Mouse (Mus musculus): ENCODE results near the gene Nacc2. TPM values are rescaled to one million over a fixed set of nuclear protein-coding genes. Genes with fewer than 3 reads are reported as not detected.
A peak's percentile ranks its signal among the peaks of the same experiment; 100 is the strongest.

Nacc2 gene
- polyA plus RNA-seq, 1 experiment from 2014 or later, result 8.4 TPM

- 76% methylated on average over 7 of the region's 7 CpGs for WGBS
- no peak for DNase-seq (ENCODE audit: low spot score)
- H3K9me3 ChIP-seq, result no peaks in the 10 kb centered on the region
Measured at GRCm38 (mm10) chr2:26146337-26147042, 23.5 kb upstream of the Nacc2 start.

GRCm38 (mm10) chr2:26145113-26145512, 22.1 kb upstream of the Nacc2 start:
- Histone ChIP-seq H3K36me3 (no peaks in the 10 kb centered on the region), H3K27ac (no peak overlapping the region), H3K4me3 (no peak overlapping the region), H3K27me3 (ENCODE audit: insufficient read depth, poor library complexity, severe bottlenecking) (no peaks in the 10 kb centered on the region), H3K9me3 (no peaks in the 10 kb centered on the region), H3K4me1 (replicated peaks) (peaks cover 31% of the 10 kb centered on the region)
- no peak for DNase-seq (ENCODE audit: low spot score)
- WGBS, result 82% methylated on average over 4 of the region's 4 CpGs

More at GRCm38 (mm10) chr2:26146337-26147042, 23.5 kb upstream of the Nacc2 start:
- Histone ChIP-seq H3K4me3 (no peak overlapping the region), H3K27me3 (ENCODE audit: insufficient read depth, poor library complexity, severe bottlenecking) (no peaks in the 10 kb centered on the region), H3K4me1 (replicated peaks) (peaks cover 18% of the 10 kb centered on the region), H3K36me3 (no peaks in the 10 kb centered on the region), H3K27ac (no peak overlapping the region)

- 80% methylated on average over 4 of the region's 4 CpGs for WGBS
- Histone ChIP-seq H3K36me3 (no peaks in the 10 kb centered on the region), H3K27me3 (ENCODE audit: insufficient read depth, poor library complexity, severe bottlenecking) (no peaks in the 10 kb centered on the region), H3K9me3 (no peaks in the 10 kb centered on the region), H3K27ac (0 out of 2 replicates have a peak overlapping the region, but pooled peaks have one; percentile 5), H3K4me1 (replicated peaks) (peaks cover 35% of the 10 kb centered on the region), H3K4me3 (no peak overlapping the region)
- no peak for DNase-seq (ENCODE audit: low spot score)
Measured at GRCm38 (mm10) chr2:26144331-26144730, 21.3 kb upstream of the Nacc2 start.

DNA sequence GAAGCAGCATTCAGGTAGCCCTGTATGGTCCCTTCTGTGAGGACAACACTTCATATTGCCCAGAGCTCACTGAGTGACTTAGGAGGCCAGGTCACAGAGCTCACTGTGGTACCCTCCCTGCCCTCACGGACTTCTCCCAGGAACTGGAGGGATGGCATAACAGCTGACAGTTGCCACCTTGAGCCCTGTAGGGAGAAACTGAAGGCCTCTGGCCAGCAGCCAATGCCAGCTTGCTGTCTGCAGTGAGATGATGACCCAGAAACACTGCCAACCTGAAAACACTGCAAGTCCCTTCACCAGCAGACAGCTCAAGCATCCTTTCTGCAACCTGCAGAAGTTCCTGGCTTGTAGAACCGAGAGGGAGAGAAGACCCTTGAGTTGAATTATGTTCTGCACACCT, 20.5 kb upstream of the Nacc2 start:
- 69% methylated on average over 2 of the region's 2 CpGs for WGBS
- Histone ChIP-seq H3K9me3 (no peaks in the 10 kb centered on the region), H3K36me3 (peaks cover 1% of the 10 kb centered on the region; the same call in 1 of the 2 replicates), H3K27me3 (ENCODE audit: insufficient read depth, poor library complexity, severe bottlenecking) (no peaks in the 10 kb centered on the region), H3K4me3 (no peak overlapping the region), H3K27ac (no peak overlapping the region), H3K4me1 (replicated peaks) (peaks cover 42% of the 10 kb centered on the region)
- no peak for DNase-seq (ENCODE audit: low spot score)

GRCm38 (mm10) chr2:26142986-26143385, 20.0 kb upstream of the Nacc2 start:
- H3K27ac ChIP-seq, result no peak overlapping the region
- H3K27me3 ChIP-seq (ENCODE audit: insufficient read depth, poor library complexity, severe bottlenecking), result no peaks in the 10 kb centered on the region
- H3K4me1 ChIP-seq (replicated peaks), result peaks cover 42% of the 10 kb centered on the region
- no peak overlapping the region for H3K4me3 ChIP-seq
- H3K36me3 ChIP-seq, result peaks cover 7% of the 10 kb centered on the region
- DNase-seq (ENCODE audit: low spot score), result no peak
- no peaks in the 10 kb centered on the region for H3K9me3 ChIP-seq
- 88% methylated on average over 3 of the region's 3 CpGs for WGBS

GRCm38 (mm10) chr2:26141893-26142635, 19.0 kb upstream of the Nacc2 start:
- Histone ChIP-seq H3K27ac (no peak overlapping the region), H3K9me3 (no peaks in the 10 kb centered on the region), H3K4me3 (no peak overlapping the region), H3K4me1 (replicated peaks) (peaks cover 34% of the 10 kb centered on the region), H3K27me3 (ENCODE audit: insufficient read depth, poor library complexity, severe bottlenecking) (no peaks in the 10 kb centered on the region), H3K36me3 (peaks cover 16% of the 10 kb centered on the region)
- WGBS, result 69% methylated on average over 12 of the region's 12 CpGs
- DNase-seq (ENCODE audit: low spot score), result peak; percentile 47

- H3K4me3 ChIP-seq, result peak overlapping the region; percentile 84
- H3K4me1 ChIP-seq (replicated peaks), result peaks cover 33% of the 10 kb centered on the region
- H3K36me3 ChIP-seq, result peaks cover 21% of the 10 kb centered on the region
- H3K27ac ChIP-seq, result peak overlapping the region; percentile 99
- no peaks in the 10 kb centered on the region for H3K9me3 ChIP-seq
- no peaks in the 10 kb centered on the region for H3K27me3 ChIP-seq (ENCODE audit: insufficient read depth, poor library complexity, severe bottlenecking)
- 18% methylated on average over 6 of the region's 6 CpGs for WGBS
- no peak for DNase-seq (ENCODE audit: low spot score)
Measured at GRCm38 (mm10) chr2:26140903-26141302, 17.9 kb upstream of the Nacc2 start.

GRCm38 (mm10) chr2:26140292-26140819, 17.3 kb upstream of the Nacc2 start:
- peak overlapping the region; percentile 84 for H3K4me3 ChIP-seq
- peaks cover 33% of the 10 kb centered on the region for H3K4me1 ChIP-seq (replicated peaks)
- no peaks in the 10 kb centered on the region for H3K9me3 ChIP-seq
- WGBS, result under 1% methylated on average over 60 of the region's 60 CpGs
- peak overlapping the region; percentile 99 for H3K27ac ChIP-seq
- H3K36me3 ChIP-seq, result peaks cover 25% of the 10 kb centered on the region
- no peaks in the 10 kb centered on the region for H3K27me3 ChIP-seq (ENCODE audit: insufficient read depth, poor library complexity, severe bottlenecking)
- peak; percentile 100 for DNase-seq (ENCODE audit: low spot score)

DNA sequence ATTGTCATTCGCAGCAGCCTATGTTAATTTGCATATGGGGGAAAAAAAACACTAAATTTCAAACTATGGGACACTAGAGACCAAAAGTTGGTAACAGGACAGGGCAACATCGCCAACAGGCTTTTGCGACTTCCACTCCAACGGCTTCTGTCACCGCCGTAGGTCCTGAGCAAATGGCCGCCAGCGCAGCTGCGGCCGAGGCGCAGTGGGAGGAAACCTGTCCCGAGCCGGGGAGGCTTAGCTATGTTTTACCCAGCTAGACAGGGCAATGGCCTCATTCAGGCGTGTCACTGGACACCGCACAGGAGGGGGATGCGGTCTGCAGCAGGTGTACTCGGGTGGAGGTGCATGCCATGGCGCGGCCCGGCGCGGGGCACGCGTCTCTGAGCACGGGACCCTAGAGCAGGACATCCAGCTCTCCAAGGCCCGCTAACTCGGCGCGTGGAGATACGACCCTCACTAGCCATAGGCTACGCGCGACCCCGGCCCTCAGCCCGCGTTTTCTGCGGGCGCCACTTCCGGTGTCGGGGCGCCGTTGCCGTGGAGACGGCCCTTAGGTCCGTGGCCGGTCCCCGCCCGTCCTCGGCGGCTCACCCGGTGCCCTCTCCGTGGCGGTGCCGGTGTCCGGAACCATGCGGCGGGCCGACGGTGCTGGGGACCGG, 16.7 kb upstream of the Nacc2 start:
- H3K27ac ChIP-seq, result peak overlapping the region; percentile 99
- peaks cover 25% of the 10 kb centered on the region for H3K36me3 ChIP-seq
- peaks cover 35% of the 10 kb centered on the region for H3K4me1 ChIP-seq (replicated peaks)
- no peaks in the 10 kb centered on the region for H3K9me3 ChIP-seq
- peak overlapping the region; percentile 84 for H3K4me3 ChIP-seq
- no peaks in the 10 kb centered on the region for H3K27me3 ChIP-seq (ENCODE audit: insufficient read depth, poor library complexity, severe bottlenecking)
- WGBS, result under 1% methylated on average over 60 of the region's 60 CpGs
- DNase-seq (ENCODE audit: low spot score), result peak; percentile 84

GRCm38 (mm10) chr2:26139034-26139544, 16.1 kb upstream of the Nacc2 start:
- Histone ChIP-seq H3K27me3 (ENCODE audit: insufficient read depth, poor library complexity, severe bottlenecking) (no peaks in the 10 kb centered on the region), H3K9me3 (no peaks in the 10 kb centered on the region), H3K36me3 (peaks cover 25% of the 10 kb centered on the region), H3K4me3 (peak overlapping the region; percentile 84), H3K27ac (peak overlapping the region; percentile 99), H3K4me1 (replicated peaks) (peaks cover 41% of the 10 kb centered on the region)
- WGBS, result 61% methylated on average over 7 of the region's 7 CpGs
- DNase-seq (ENCODE audit: low spot score), result no peak

GRCm38 (mm10) chr2:26138252-26139033, 15.4 kb upstream of the Nacc2 start:
- H3K27me3 ChIP-seq (ENCODE audit: insufficient read depth, poor library complexity, severe bottlenecking), result no peaks in the 10 kb centered on the region
- WGBS, result 81% methylated on average over 31 of the region's 31 CpGs
- peaks cover 25% of the 10 kb centered on the region for H3K36me3 ChIP-seq
- DNase-seq (ENCODE audit: low spot score), result no peak
- H3K27ac ChIP-seq, result peak overlapping the region; percentile 99
- peaks cover 47% of the 10 kb centered on the region for H3K4me1 ChIP-seq (replicated peaks)
- no peaks in the 10 kb centered on the region for H3K9me3 ChIP-seq
- H3K4me3 ChIP-seq, result peak overlapping the region; percentile 84

- Histone ChIP-seq H3K4me1 (replicated peaks) (peaks cover 56% of the 10 kb centered on the region), H3K27me3 (ENCODE audit: insufficient read depth, poor library complexity, severe bottlenecking) (no peaks in the 10 kb centered on the region; the same call in 1 of the 2 replicates)
- no peak for DNase-seq (ENCODE audit: low spot score)
Measured at GRCm38 (mm10) chr2:26134591-26134990, 11.6 kb upstream of the Nacc2 start.

More at GRCm38 (mm10) chr2:26134591-26134990, 11.6 kb upstream of the Nacc2 start:
- H3K4me3 ChIP-seq, result no peak overlapping the region
- H3K27ac ChIP-seq, result 0 out of 2 replicates have a peak overlapping the region, but pooled peaks have one; percentile 6
- H3K36me3 ChIP-seq, result peaks cover 25% of the 10 kb centered on the region
- WGBS, result 92% methylated on average over 2 of the region's 2 CpGs
- no peaks in the 10 kb centered on the region for H3K9me3 ChIP-seq

Data from hindbrain, embryonic 10.5 days (tissue).